Mouse (Mus musculus): ENCODE results near the gene AI464131. TPM values are rescaled to one million over a fixed set of nuclear protein-coding genes. Genes with fewer than 3 reads are reported as not detected.

AI464131 gene
- polyA plus RNA-seq, 1 experiment from 2014 or later = 3.9 TPM

- 21% methylated on average over 6 of the region's 6 CpGs for WGBS
- Histone ChIP-seq H3K4me1 (replicated peaks; ENCODE audit: control insufficient read depth, insufficient read depth) (no peaks in the 10 kb centered on the region), H3K27ac (replicated peaks) (no peak overlapping the region), H3K4me3 (ENCODE audit: low read depth, low read length) (no peak overlapping the region), H3K9me3 (ENCODE audit: control insufficient read depth, low read length) (no peaks in the 10 kb centered on the region), H3K9ac (ENCODE audit: low read length) (no peak overlapping the region), H3K36me3 (ENCODE audit: control insufficient read depth, insufficient read depth, low read length) (no peaks in the 10 kb centered on the region), H3K4me2 (replicated peaks; ENCODE audit: low read depth) (no peak overlapping the region), H3K27me3 (ENCODE audit: control insufficient read depth, insufficient read depth, low read length) (no peaks in the 10 kb centered on the region)
- TF ChIP-seq EP300 (optimal IDR thresholded peaks at IDR 0.05) = no peak
- TF ChIP-seq CTCF (IDR thresholded peaks at IDR 0.05; ENCODE audit: low read depth) = no peak
- DNase-seq (ENCODE audit: low spot score) (peak; percentile 49), ATAC-seq (ENCODE audit: low FRiP score, low TSS enrichment) (no peak)
Measured at GRCm38 (mm10) chr4:41532420-41532819, 29.5 kb upstream of the AI464131 start.

DNA sequence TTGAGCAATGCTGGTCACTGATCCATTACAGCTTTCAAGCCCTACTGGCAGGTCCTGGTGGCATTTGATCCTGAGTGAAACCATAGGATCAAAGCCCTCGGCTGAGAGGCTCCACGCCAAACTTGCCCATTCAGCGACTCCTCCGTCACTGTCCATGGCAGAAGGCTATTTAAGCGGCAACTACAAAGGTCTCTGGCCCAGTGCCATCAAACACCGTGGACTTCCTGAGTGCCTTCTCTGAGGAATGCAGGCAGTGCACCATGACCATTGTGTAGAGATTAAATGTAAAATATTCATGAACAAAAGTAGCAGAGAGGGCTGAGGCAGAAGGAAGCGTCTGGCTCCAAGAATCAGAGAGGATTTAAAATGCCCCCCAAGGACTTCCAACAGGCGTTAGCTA, 25.1 kb upstream of the AI464131 start:
- WGBS = 27% methylated on average over 8 of the region's 8 CpGs
- no peak overlapping the region for H3K9ac ChIP-seq (ENCODE audit: low read length)
- H3K4me3 ChIP-seq (ENCODE audit: low read depth, low read length) = no peak overlapping the region
- no peaks in the 10 kb centered on the region for H3K9me3 ChIP-seq (ENCODE audit: control insufficient read depth, low read length)
- H3K36me3 ChIP-seq (ENCODE audit: control insufficient read depth, insufficient read depth, low read length) = no peaks in the 10 kb centered on the region
- no peaks in the 10 kb centered on the region for H3K27me3 ChIP-seq (ENCODE audit: control insufficient read depth, insufficient read depth, low read length)
- no peak overlapping the region for H3K27ac ChIP-seq (replicated peaks)
- DNase-seq (ENCODE audit: low spot score) (no peak), ATAC-seq (ENCODE audit: low FRiP score, low TSS enrichment) (no peak)
- H3K4me2 ChIP-seq (replicated peaks; ENCODE audit: low read depth) = no peak overlapping the region
- TF ChIP-seq CTCF (IDR thresholded peaks at IDR 0.05; ENCODE audit: low read depth) (no peak), EP300 (optimal IDR thresholded peaks at IDR 0.05) (no peak)
- no peaks in the 10 kb centered on the region for H3K4me1 ChIP-seq (replicated peaks; ENCODE audit: control insufficient read depth, insufficient read depth)

DNA sequence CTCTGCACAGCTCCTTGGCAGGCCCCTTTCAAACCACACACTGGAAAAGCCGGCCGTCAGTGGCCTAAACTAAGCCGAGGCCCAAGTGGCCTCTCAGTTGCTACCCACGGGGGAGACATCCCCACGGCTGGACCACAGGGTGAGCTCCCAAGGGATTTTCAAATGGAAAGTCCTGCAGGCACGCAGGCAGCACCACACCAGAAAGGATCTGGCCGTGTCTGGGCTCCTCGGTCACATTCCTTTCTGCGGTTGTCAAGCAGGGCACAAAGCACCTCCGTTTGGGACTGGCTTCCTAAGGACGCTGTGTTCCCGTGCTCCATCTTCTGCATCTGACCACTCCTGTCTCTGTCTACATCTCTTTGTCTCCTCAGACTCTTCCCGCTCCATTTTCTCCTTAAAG, 24.2 kb upstream of the AI464131 start:
- DNase-seq (ENCODE audit: low spot score) (no peak), ATAC-seq (ENCODE audit: low FRiP score, low TSS enrichment) (no peak)
- Histone ChIP-seq H3K27ac (replicated peaks) (no peak overlapping the region), H3K4me3 (ENCODE audit: low read depth, low read length) (no peak overlapping the region), H3K4me1 (replicated peaks; ENCODE audit: control insufficient read depth, insufficient read depth) (no peaks in the 10 kb centered on the region), H3K9me3 (ENCODE audit: control insufficient read depth, low read length) (no peaks in the 10 kb centered on the region), H3K36me3 (ENCODE audit: control insufficient read depth, insufficient read depth, low read length) (no peaks in the 10 kb centered on the region; the same call in 1 of the 2 replicates), H3K4me2 (replicated peaks; ENCODE audit: low read depth) (no peak overlapping the region), H3K27me3 (ENCODE audit: control insufficient read depth, insufficient read depth, low read length) (no peaks in the 10 kb centered on the region), H3K9ac (ENCODE audit: low read length) (no peak overlapping the region)
- TF ChIP-seq CTCF (IDR thresholded peaks at IDR 0.05; ENCODE audit: low read depth) = no peak
- TF ChIP-seq EP300 (optimal IDR thresholded peaks at IDR 0.05) = no peak
- WGBS = 51% methylated on average over 13 of the region's 13 CpGs

DNA sequence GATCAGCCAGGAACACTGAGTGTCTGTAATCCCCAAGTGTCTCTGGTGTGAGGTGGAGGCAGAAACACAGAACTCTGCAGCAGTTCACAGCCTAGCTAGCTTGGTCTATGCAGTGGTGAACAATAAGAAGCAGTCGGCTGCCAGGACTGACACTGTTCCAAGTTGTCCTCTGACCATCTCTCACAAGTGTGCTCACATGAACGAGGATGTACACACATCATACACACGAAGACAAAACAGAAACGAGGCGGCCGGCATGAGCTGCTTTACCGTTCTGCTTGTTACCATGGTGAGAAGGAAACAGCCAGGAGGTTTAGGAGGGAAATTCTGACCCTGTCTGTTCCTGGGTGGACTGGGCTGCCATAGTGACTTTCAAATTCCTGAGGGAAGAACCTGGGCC, 23.7 kb upstream of the AI464131 start:
- Histone ChIP-seq H3K4me2 (replicated peaks; ENCODE audit: low read depth) (no peak overlapping the region), H3K4me3 (ENCODE audit: low read depth, low read length) (no peak overlapping the region), H3K9me3 (ENCODE audit: control insufficient read depth, low read length) (no peaks in the 10 kb centered on the region), H3K27me3 (ENCODE audit: control insufficient read depth, insufficient read depth, low read length) (no peaks in the 10 kb centered on the region), H3K27ac (replicated peaks) (no peak overlapping the region), H3K4me1 (replicated peaks; ENCODE audit: control insufficient read depth, insufficient read depth) (no peaks in the 10 kb centered on the region), H3K9ac (ENCODE audit: low read length) (no peak overlapping the region), H3K36me3 (ENCODE audit: control insufficient read depth, insufficient read depth, low read length) (no peaks in the 10 kb centered on the region; the same call in 1 of the 2 replicates)
- 72% methylated on average over 7 of the region's 7 CpGs for WGBS
- TF ChIP-seq EP300 (optimal IDR thresholded peaks at IDR 0.05) (no peak), CTCF (IDR thresholded peaks at IDR 0.05; ENCODE audit: low read depth) (no peak)
- DNase-seq (ENCODE audit: low spot score) = no peak
- no peak for ATAC-seq (ENCODE audit: low FRiP score, low TSS enrichment)

DNA sequence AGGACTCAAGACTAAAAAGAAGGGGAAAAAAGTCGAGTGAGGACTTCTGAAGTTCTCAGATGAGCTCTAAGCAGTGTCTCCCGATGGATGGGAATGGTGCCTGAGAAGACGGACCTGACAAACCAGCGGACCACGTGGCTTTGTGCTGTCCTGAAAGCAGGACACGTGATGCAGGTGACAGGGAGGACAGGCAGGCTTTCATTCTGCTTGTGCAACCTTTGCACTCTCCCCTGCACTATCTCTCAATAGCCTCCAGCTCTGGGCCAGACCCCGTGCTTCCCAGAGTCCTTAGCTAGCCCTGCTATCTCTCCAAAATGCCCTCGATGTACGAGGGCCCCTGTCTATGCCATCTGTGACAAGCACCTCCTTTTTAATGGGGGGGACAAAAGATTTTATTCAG, 22.0 kb upstream of the AI464131 start:
- H3K4me1 ChIP-seq (replicated peaks; ENCODE audit: control insufficient read depth, insufficient read depth) = no peaks in the 10 kb centered on the region
- 65% methylated on average over 9 of the region's 9 CpGs for WGBS
- no peak for ATAC-seq (ENCODE audit: low FRiP score, low TSS enrichment)

GRCm38 (mm10) chr4:41523839-41524238, 21.0 kb upstream of the AI464131 start:
- DNase-seq (ENCODE audit: low spot score) (no peak), ATAC-seq (ENCODE audit: low FRiP score, low TSS enrichment) (no peak)
- no peak overlapping the region for H3K4me2 ChIP-seq (replicated peaks; ENCODE audit: low read depth)
- TF ChIP-seq EP300 (optimal IDR thresholded peaks at IDR 0.05) = no peak
- no peak for TF ChIP-seq CTCF (IDR thresholded peaks at IDR 0.05; ENCODE audit: low read depth)
- H3K4me1 ChIP-seq (replicated peaks; ENCODE audit: control insufficient read depth, insufficient read depth) = no peaks in the 10 kb centered on the region
- no peak overlapping the region for H3K9ac ChIP-seq (ENCODE audit: low read length)
- no peak overlapping the region for H3K27ac ChIP-seq (replicated peaks)
- H3K36me3 ChIP-seq (ENCODE audit: control insufficient read depth, insufficient read depth, low read length) = no peaks in the 10 kb centered on the region; the same call in 1 of the 2 replicates
- H3K27me3 ChIP-seq (ENCODE audit: control insufficient read depth, insufficient read depth, low read length) = no peaks in the 10 kb centered on the region
- WGBS = 62% methylated on average over 7 of the region's 7 CpGs
- no peaks in the 10 kb centered on the region for H3K9me3 ChIP-seq (ENCODE audit: control insufficient read depth, low read length)
- no peak overlapping the region for H3K4me3 ChIP-seq (ENCODE audit: low read depth, low read length)

More for the DNA sequence above, 22.0 kb upstream of the AI464131 start:
- Histone ChIP-seq H3K9me3 (ENCODE audit: control insufficient read depth, low read length) (no peaks in the 10 kb centered on the region), H3K27me3 (ENCODE audit: control insufficient read depth, insufficient read depth, low read length) (no peaks in the 10 kb centered on the region), H3K4me3 (ENCODE audit: low read depth, low read length) (no peak overlapping the region), H3K9ac (ENCODE audit: low read length) (no peak overlapping the region), H3K4me2 (replicated peaks; ENCODE audit: low read depth) (no peak overlapping the region), H3K27ac (replicated peaks) (no peak overlapping the region), H3K36me3 (ENCODE audit: control insufficient read depth, insufficient read depth, low read length) (no peaks in the 10 kb centered on the region; the same call in 1 of the 2 replicates)
- no peak for DNase-seq (ENCODE audit: low spot score)
- no peak for TF ChIP-seq CTCF (IDR thresholded peaks at IDR 0.05; ENCODE audit: low read depth)

Measured in stomach, postnatal 0 days (tissue).